Mouse (Mus musculus) lung, adult 18-20 months (tissue): Measurements from ENCODE around the gene Med31.
A peak's percentile ranks its signal among the peaks of the same experiment; 100 is the strongest.

Experiments
- DNase-seq, 2 experiments: peaks; one replicate each; pipeline ENCODE4 v3.0.0; 2022; ENCODE audit warnings: mixed read lengths in 2 of 2

Gene Med31

GRCm38 (mm10) chr11:72215410-72215797, at the start of gene Med31:
TSS of gene Med31 (minus strand) at chr11:72215592.
- DNase-seq: peak; percentile 88 to 91

DNA sequence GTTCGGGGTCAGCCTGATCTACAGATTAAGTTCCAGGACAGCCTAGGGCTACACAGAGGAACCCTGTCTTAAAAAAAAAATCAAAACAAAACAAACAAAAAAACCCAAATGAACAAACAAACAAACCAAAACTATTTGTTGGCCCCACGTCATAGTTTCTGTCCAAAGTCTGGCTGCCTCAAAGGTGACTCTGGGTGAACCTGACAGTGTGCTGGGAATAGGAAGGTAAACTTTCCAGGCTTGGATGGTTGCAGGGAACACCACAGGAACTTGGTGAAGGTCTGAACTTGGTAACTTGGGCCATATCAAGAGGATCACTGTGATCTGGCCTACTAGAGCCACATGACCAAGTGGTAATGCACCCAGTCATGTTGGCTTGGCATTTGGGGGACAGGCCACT, 41.0 kb upstream of the Med31 start:
- DNase-seq: no peak

- DNase-seq: no peak
Observed at GRCm38 (mm10) chr11:72255629-72256028, 40.2 kb upstream of the Med31 start.

DNA sequence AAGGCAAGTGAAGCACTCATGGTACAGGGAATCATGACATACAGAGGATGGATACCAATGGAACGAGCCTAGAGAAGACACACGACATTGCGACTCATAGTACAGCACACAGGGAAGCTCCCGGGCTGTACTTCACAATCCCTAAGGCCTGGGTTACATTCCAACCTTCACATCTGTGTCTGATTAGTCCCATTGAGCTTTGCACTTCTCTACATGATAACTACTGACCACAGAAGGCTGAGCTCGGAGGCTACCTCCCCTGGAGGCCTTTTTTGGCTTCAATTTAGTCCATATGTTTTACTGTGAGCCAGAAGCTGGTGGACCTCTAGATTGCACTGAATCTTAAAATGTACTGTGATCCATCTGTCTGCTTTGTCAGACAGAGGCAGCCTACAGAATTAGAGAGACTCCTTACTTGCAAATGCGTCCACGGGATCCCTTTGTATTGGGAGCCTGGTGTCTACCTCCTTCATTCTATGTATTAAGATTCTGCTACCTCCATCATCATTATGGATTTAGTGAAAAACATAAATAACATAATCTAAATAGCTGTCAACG, 29.9 kb upstream of the Med31 start:
- DNase-seq: no peak

DNA sequence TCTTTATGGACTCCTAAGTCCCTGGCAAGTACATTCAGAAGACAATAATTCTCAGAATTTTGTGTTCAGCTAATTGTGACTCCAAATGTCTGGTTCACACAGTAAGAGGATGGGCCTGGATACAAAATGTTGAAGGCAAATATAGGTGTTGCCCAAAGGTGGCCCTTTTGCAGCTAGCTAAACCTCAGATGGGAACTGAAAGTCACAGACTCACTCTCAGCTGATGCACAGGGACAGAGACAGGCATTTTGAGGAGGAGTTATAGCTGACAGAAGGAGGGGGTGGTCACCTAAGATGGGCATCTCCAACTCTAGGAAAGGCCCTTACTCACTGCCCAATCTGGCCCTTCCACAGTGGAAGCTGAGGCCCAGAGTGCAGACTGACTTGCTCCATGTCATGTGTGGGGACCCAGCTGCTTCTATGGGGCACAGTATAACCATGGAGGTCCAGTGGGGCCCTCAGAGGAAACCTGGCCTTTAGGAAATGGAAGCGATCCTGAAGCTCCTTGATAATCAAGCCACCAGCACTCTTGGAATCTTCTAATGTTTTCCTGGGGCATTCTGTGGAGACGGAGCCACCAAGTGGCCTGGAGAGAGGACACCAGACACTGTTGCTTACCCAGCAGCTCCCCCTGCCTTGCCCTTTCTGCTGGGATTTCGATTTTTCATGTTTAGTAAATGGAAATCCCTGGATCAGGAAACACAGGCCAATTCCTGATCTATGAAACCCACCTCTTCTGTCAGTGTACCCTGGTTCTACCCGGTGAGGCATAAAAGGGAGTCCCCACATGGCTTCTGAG, 24.9 kb upstream of the Med31 start:
- DNase-seq: no peak

DNA sequence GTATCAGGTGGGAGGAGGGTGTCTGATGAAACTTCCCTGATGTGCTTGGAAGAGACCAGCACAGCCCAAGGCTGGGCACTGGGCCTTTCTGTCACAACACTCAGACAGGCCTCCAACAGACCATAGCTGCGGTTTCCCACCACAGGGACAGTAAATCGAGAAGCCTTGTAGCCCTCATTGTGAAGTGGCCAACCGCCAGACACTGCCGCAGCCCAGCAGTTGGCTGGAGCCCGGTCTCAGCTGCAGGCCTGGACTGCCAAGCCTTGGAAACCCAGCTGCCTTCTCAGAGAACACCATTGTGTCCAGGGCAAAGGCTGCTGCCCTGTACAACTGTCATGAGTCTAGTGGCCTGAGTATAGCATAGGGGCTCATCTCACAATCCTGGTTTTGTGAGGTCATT, 18.6 kb upstream of the Med31 start:
- no peak for DNase-seq

DNA sequence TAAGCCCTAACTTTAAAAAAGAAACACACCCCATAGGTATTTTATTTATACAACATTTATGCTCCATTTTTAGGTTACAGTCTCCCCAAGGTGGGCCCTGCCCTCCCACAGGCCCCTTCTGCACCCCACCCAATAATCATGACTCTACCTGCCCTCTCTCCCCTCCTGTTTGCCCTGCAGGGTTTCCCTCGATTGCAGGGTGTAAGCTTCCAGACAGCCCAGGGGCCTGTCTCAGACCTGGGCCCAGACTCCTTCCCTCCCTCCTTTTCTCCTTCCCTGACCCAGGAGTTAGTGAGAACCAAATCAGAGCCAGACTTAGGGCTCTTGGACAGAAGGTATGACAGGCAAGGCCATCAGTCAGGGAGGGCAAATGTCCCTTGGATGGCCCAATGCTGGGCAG, 17.6 kb upstream of the Med31 start:
- DNase-seq: no peak

DNA sequence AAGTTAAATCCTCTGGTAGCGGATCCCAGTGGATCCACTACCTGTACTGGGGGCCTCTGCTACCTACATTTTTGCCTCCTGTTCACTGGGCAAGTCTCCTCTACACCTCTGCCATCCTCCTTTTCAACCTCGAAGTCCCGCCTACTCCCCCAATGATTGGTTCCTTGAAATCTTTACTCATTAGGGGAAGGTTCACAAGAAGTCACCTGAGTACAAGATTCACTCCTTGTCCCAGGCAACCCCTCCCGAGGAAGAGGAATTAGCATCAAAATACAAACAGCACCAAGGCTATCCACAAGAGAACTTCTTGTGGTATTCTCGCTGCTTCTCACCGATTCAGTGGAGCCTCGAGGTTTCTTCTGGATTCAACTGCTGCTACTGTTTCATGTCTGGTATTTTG, 16.7 kb upstream of the Med31 start:
- DNase-seq: no peak

- no peak for DNase-seq
Observed at GRCm38 (mm10) chr11:72228513-72228912, 13.1 kb upstream of the Med31 start.

GRCm38 (mm10) chr11:72226901-72227300, 11.5 kb upstream of the Med31 start:
- DNase-seq: no peak

- DNase-seq: no peak
Observed at GRCm38 (mm10) chr11:72226020-72226791, 10.8 kb upstream of the Med31 start.

GRCm38 (mm10) chr11:72224865-72225264, 9.5 kb upstream of the Med31 start:
- peak; percentile 69 to 70 for DNase-seq

DNA sequence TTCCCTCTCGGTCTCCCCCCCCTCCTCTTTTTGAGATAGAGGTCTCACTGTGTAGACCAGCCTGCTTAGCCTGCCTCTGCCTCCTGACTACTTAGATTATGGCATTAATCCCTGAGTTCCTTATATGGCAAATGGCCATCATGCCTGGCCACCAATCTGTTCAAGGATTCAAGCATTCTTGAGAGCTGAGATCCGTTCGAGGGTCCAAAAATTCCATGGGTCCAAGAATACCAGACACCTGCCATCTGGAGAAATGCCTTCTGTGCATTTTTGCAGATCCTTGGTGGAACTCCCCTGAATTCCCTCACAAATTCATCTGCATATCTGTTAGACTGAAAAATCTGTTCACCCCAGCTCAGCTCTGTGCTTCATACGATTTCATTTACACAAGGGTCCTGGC, 8.0 kb upstream of the Med31 start:
- DNase-seq: no peak

DNA sequence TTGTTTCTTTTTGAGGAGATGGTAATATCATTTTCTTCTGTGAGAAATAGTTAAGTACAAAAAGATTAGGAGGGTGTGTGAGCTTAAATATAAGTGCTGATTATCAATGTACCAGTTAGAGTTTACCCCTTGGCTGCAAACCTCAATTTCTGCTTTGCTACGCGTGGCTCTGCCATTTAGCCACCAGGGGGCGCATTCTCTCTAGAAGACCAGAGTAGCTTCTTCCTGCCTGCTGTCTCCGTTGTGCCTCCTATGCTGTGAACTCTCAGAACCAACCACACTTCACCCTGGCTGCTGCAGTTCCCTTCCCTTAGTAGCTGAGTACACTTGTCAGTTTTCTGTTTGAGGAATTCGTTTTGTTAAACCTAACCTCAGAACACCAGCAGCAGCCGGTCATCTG, 5.9 kb upstream of the Med31 start:
- DNase-seq: peak; percentile 35 to 48

DNA sequence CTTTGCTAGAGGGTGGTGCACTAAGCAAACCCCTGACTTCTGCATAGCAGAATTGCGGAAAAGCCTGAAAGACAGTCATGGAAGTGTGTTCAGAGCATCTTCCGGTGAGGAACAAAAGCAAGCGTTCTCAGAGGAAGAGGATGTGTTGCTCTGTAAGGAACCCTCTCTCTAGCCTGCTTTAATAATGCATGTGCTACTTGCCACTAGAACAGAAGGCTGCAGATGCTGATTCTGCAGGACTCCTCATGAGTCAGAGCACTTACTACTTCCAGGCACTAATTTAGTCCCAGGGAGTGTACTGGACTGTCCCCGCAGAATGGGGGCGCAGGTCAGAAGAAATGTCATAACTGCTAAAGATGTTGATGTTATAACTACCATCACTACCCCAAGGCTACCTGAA, 1.7 kb upstream of the Med31 start:
- no peak for DNase-seq

- DNase-seq: peak; percentile 95 to 97
Observed at GRCm38 (mm10) chr11:72214591-72215409, 592 bp downstream of the Med31 start.

DNA sequence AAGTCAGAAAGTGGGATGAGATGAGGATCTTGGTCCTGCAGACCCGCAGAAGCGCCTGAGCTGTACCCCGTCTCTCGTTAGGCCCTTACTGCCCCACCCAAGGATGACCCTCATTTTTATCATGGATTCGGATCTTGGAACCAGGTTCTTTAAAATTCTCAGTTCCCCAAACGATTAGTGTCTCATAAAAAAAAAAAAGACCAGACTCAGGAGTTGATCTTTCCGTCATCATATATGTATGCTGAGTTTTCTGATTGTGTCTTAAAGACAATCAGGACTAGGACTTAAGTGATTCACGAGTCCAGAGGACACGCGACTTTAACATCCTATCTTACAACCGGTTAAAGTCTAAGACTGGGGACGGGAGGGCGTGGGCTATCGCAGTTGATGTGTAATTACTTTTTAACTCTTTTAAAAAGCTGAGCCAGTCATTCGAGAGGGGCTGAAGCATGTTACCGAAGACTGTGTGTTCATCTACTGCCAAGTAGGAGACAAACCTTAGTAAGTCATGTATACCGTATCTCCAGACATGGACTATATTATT, 7.5 kb downstream of the Med31 start:
- no peak for DNase-seq

- peak; percentile 89 to 90 for DNase-seq
Observed at GRCm38 (mm10) chr11:72207204-72207833, 8.1 kb downstream of the Med31 start, which contains the start of the genes 4933427D14Rik and Txndc17. TSS of gene 4933427D14Rik (minus strand) at chr11:72207459. TSS of gene Txndc17 (plus strand) at chr11:72207547.

GRCm38 (mm10) chr11:72206341-72207203, 8.8 kb downstream of the Med31 start, which contains the start of gene Gm43951:
TSS of gene Gm43951 (minus strand) at chr11:72206840.
- peak in 1 of 2 experiments; percentile 17 for DNase-seq

DNA sequence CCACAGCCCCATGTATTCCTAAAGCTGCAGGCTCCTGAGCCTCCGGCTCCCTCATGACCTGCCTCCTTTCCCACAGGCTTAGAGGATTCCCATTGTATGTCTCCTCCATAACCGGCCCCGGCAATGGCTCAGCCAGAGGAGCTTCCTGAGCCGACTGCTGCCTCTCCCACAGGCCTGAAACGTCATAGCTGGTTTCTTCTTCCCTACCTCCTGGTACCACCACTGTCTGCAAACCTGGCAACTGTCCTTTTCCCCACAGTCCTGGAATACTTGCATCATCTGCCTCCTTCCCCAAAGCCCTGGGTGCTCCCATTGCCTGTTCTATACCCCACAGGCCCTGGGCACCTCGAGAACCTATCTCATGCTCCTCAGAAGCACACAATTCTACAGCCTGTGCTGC, 10.1 kb downstream of the Med31 start:
- no peak for DNase-seq

DNA sequence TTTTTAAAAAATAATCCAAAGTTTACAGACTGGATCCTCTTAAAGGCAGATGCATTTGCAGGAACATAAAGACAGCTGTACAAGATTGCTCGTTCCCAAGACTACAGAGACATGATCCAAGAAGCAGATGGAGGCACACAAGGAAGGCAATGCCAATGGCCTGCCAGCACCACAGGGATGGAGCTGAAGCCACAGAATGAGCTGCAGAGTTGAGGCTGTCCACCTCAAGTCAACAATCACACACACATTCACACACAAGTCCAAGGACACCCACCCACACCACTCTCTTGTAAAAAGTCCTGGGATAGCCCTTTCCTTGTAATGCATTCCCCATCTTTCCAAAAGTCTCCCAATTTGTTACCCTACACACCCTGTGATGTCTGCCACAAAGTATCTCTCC, 12.0 kb downstream of the Med31 start:
- DNase-seq: no peak
